Mouse (Mus musculus) spleen, postnatal 10 days (tissue): ENCODE measurements around the gene Rhox10.
A peak's percentile ranks its signal among the peaks of the same experiment; 100 is the strongest.
"Not testable (repeated sequence)": the region's sequence is repeated elsewhere in the genome, so short reads cannot be mapped to it uniquely, and the experiment has no call there.

Experiments used
- DNase-seq, 2 experiments: peaks; one replicate each; pipeline ENCODE4 v3.0.0; 2021 to 2022; ENCODE audit warnings: low spot score in 2 of 2

Gene Rhox10

DNA sequence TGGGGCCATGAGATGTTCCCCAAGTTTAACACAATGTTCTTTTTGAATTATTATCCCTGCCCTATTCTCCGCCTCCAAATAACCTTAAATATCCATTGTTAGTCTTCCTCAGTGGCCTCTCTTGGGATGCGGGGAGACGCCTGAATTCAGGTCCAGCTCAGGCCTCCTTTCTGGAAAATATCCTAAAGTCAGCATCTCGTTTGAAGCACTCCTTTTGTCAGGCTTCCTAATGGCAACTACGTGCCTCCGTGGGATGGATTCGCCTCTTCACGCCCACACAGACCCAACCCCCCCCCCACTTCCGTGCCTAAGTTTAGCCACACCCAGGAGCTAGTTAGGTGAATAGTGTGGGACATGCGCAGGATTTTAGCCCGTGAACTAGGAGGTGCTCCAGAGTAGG is at the start of gene Rhox10:
Gene Rhox10 (plus strand): TSS at position 301 of the 400 bp plus-strand sequence.
- no peak for DNase-seq

DNA sequence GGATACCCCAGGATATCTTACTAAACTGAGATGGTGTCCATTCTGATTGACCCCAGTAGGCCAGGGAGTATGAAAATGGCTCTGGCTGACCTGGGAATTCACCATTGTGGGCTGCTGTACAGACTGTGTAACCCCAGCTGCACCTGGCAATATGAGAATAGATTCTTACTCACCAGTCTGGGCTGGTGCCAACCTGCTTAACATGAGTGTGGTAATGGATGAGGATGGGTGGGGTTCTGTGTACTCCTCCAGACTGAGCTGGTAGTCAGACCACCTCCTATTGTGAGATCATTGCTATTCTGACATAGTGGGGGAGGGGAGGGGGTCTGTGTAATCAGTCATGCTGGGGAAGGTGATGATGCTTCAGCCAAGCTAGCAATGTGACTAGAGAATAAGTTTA is 47.7 kb upstream of the Rhox10 start, which contains the start of gene Btg1-ps1:
Gene Btg1-ps1 (minus strand): TSS at position 219 of the 400 bp plus-strand sequence.
- DNase-seq = not testable (repeated sequence)

GRCm38 (mm10) chrX:38033841-38034240 is 32.4 kb upstream of the Rhox10 start:
- no peak for DNase-seq

DNA sequence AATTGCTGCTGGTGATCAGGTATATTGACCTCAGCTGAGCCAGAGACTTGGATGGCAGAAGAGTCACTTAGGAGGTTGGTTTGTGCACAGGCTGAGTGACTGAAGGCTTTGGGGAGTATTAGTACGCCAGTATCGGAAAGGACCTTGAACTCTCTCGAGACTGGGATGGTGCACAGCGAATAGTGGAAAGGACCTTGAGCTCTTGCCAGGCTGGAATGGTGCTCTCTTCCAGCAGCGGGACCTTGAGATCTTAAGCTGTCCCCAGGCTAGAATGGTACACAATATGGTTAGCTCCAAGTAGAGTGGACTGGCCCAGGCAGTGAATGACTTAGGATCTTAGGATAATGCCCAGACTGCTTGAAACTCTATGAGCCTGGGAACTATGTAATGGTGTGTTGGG is 26.6 kb upstream of the Rhox10 start:
- DNase-seq = no peak

DNA sequence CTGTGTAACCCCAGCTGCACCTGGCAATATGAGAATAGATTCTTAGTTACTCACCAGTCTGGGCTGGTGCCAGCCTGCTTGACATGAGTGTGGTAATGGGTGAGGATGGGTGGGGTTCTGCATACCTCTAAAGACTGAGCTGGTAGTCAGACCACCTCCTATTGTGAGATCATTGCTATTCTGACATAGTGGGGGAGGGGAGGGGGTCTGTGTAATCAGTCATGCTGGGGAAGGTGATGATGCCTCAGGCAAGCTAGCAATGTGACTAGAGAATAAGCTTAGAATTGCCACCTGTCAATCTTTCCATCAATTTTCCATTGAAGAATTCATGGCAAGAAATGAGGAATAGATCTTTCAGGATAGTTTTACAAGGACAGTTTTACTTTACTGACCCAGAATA is 23.3 kb upstream of the Rhox10 start, which contains the start of gene Btg1-ps2:
Gene Btg1-ps2 (minus strand): TSS at position 101 of the 400 bp plus-strand sequence.
- not testable (repeated sequence) for DNase-seq

DNA sequence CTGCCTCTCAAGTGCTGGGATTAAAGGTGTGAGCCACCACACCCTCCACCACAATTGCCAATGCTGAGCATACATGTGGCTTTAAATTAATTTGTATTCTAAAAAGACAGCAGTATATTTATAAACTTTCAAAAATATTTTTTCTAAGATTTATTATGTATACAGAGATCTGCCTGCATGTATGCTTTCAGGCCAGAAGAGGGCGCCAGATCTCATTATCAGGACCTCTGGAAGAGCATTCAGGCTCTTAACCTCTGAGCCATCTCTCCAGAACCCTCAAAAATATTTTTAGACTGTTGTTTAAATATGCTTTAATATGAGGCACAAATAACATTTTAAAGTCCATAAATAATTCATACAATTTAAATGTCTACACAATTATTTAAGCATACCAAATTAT is 4.7 kb upstream of the Rhox10 start:
- peak in 1 of 2 experiments; percentile 16 for DNase-seq

DNA sequence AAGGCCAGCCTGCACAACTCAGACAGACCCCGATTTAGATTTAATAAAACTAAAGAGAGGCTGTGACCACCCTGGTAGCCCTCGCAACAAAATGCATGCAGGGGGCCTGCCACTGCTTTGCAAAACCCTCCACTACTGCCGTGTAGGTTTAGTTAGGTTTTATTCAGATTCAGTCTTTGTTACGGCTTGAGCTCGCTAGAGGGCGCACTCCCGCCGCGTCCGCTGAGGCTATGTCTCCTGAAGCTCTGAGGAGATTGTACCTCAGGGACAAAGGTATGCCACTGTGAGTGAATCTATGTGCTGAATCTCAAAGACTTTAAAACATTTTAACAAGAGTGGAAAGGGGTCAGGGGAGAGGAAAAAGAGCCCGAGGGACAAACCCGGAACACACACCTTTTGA is 18.0 kb downstream of the Rhox10 start:
- peak; percentile 6 to 50 for DNase-seq

GRCm38 (mm10) chrX:38085041-38085440 is 18.8 kb downstream of the Rhox10 start, which contains the start of gene Rhox11:
TSS of gene Rhox11 (minus strand) at chrX:38085141.
- no peak for DNase-seq

DNA sequence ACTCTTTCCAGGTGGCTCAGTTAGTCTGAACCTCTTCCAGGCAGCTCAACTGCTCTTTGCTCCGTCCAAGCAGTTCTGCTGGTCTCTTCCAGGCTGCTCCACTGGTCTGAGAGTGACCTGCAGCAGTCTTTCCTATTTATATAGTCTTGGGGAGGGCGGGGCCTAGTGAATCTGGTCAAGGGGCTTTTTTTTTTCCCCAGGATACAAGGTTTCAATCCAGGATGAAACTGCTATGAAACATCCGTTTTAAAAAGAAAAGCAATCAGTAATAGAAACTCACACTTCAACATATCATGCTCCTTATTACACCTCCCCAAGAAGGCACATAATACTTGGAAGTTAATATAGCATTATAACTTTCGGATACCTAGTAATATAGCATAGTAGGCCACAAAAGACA is 44.5 kb downstream of the Rhox10 start, which contains the start of gene Rhox12:
Gene Rhox12 (minus strand): TSS at position 101 of the 400 bp plus-strand sequence.
- DNase-seq = no peak

DNA sequence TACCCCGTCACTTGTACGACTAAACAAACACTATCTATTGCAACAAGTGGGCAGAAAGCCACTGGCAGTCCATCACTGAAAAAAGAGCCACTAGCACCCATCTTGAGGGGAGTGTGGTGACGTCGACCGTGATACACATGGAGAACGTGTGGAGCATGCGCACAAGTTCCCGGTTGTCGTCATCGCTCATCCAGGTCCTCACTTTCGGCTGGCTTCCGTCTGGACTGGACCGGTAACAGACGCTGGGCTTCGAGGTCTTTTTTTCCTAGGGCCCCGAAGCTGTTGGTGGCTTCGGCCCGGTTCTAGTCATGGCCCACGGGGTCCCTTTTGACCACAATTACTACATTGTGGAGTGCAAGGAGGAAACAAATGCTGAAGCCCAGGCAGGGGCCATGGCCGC is 54.7 kb downstream of the Rhox10 start, which contains the start of gene Rhox13:
Gene Rhox13 (plus strand): TSS at position 238 of the 400 bp plus-strand sequence.
- DNase-seq = no peak
